Comparison of ENCODE assay signal across 9 mouse cellular contexts in the genomic region with DNA sequence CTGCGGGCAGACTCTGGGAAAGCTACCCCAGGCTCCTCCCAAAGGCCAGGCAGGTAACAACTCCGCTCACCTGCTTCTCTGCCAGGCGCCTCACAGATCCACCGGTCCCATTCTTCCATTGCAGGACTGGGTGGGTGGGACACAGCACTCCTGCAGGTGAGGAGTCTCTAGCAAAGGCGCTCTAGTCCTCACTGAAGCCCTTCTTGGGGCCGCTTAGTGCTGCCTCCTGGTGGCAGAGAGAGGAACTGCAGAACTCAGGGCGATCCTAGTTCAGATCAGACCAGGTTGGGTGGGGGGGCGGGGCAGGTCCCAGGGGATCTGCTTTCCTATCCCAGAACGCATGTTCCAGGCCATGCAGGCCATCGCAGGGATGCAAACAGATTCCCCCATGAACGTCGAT. TPM values are rescaled to one million over a fixed set of nuclear protein-coding genes. Genes with fewer than 3 reads are reported as not detected.
A peak's percentile ranks its signal among the peaks of the same experiment; 100 is the strongest.
DNase-seq lines count a peak whose midpoint lies in the region; ATAC-seq and TF ChIP-seq lines count a peak whose summit lies in the region.
"Had no signal": no experiment of that assay in that cellular context is flagged by ENCODE, and none has a peak within 500 bp of the region (broad histone marks: within the 10 kb centered on the region; RNA-seq: fewer than 3 reads in every experiment).

No protein-coding gene starts in this region.

- no peaks in the 10 kb centered on the region for H3K4me1 ChIP-seq in intestine, postnatal 0 days (replicated peaks; ENCODE audit: control insufficient read depth, insufficient read depth, low read length)
- H3K4me1 ChIP-seq in liver, embryonic 12.5 days, result peaks cover 9% of the 10 kb centered on the region; the same call in 1 of the 2 replicates

- no peaks in the 10 kb centered on the region for H3K9me3 ChIP-seq in intestine, postnatal 0 days (ENCODE audit: control insufficient read depth)
- H3K9me3 ChIP-seq in liver, embryonic 12.5 days (replicated peaks), result no peaks in the 10 kb centered on the region

- peak; percentile 84 for TF ChIP-seq CTCF in intestine, postnatal 0 days (IDR thresholded peaks at IDR 0.05; ENCODE audit: low read depth)

- H3K36me3 ChIP-seq in intestine, postnatal 0 days (ENCODE audit: control insufficient read depth, insufficient read depth), result no peaks in the 10 kb centered on the region
- H3K36me3 ChIP-seq in liver, embryonic 12.5 days, result no peaks in the 10 kb centered on the region

- H3K27ac ChIP-seq in intestine, postnatal 0 days (ENCODE audit: low read depth, low read length), result no peak overlapping the region
- H3K27ac ChIP-seq in liver, embryonic 12.5 days, result no peak overlapping the region

- H3K4me2 ChIP-seq in intestine, postnatal 0 days (replicated peaks; ENCODE audit: low read depth), result no peak overlapping the region
- peak overlapping the region; percentile 13; the same call in 1 of the 2 replicates for H3K4me2 ChIP-seq in liver, embryonic 12.5 days

- no peak overlapping the region for H3K9ac ChIP-seq in intestine, postnatal 0 days (ENCODE audit: low read depth, low read length)
- H3K9ac ChIP-seq in liver, embryonic 12.5 days, result no peak overlapping the region

- no peak overlapping the region for H3K4me3 ChIP-seq in intestine, postnatal 0 days (ENCODE audit: low read depth, low read length)
- no peak overlapping the region for H3K4me3 ChIP-seq in liver, embryonic 12.5 days

- ATAC-seq in intestine, postnatal 0 days, result peak; percentile 56
- ATAC-seq in liver, embryonic 12.5 days, result peak; percentile 34; the same call in 1 of the 2 replicates
- ATAC-seq in neutrophil, adult 5-6 weeks (ENCODE audit: extremely low read depth, insufficient number of reproducible peaks, low FRiP score, poor library complexity, severe bottlenecking), result peak; percentile 53

- WGBS in intestine, postnatal 0 days, result 17% methylated on average over 12 of the region's 12 CpGs
- 6% methylated on average over 12 of the region's 12 CpGs for WGBS in liver, embryonic 12.5 days (ENCODE audit: insufficient replicate concordance)

- H3K27me3 ChIP-seq in intestine, postnatal 0 days (replicated peaks; ENCODE audit: control insufficient read depth, insufficient read depth, low read length), result no peaks in the 10 kb centered on the region
- peaks cover 31% of the 10 kb centered on the region for H3K27me3 ChIP-seq in liver, embryonic 12.5 days (replicated peaks)

- peak; percentile 52 for DNase-seq in right cerebral cortex, adult 18-20 months
- DNase-seq in right cerebral cortex, postnatal 36 days (ENCODE audit: low spot score in 2 of 2), result no peak
- peak; percentile 76 to 81 for DNase-seq in cerebellum, adult 18-20 months
- peak; percentile 71 for DNase-seq in gastrocnemius, adult 18-20 months (ENCODE audit: low spot score)
- DNase-seq in thymus, postnatal 0 days (ENCODE audit: low spot score), result peak; percentile 81

RNA-seq across cellular contexts. Expression of gene Bpi, which starts 0.9 kb away (rescaled TPM):
- total RNA-seq in gastrocnemius, adult 18-20 months (2021), result not detected
- polyA plus RNA-seq in intestine, postnatal 0 days (2015; fragmentation: Nextera tagmentation; extraction: Ambion mirVana), result not detected in 2 replicates
- polyA plus RNA-seq in liver, embryonic 12.5 days (2016; fragmentation: Nextera tagmentation; extraction: Ambion mirVana), result not detected in 2 replicates
- not detected in 2 replicates for total RNA-seq in neutrophil, adult 5-6 weeks (2017)
- 0.08 TPM in 1 of 2 replicates, not detected in the other for polyA plus RNA-seq in thymus, postnatal 0 days (2015; fragmentation: Nextera tagmentation; extraction: Ambion mirVana)
- polyA plus RNA-seq: frontal cortex, adult 2 months had no signal

RNA-seq across cellular contexts. Expression of gene D630003M21Rik, which starts 29.8 kb away (rescaled TPM):
- total RNA-seq in gastrocnemius, adult 18-20 months (2021), result 1 to 10 TPM; 1.2 to 1.7 TPM
- polyA plus RNA-seq in intestine, postnatal 0 days (2015; fragmentation: Nextera tagmentation; extraction: Ambion mirVana), result 0.76 and 0.82 TPM in 2 replicates
- polyA plus RNA-seq in liver, embryonic 12.5 days (2016; fragmentation: Nextera tagmentation; extraction: Ambion mirVana), result 0.31 and 0.39 TPM in 2 replicates
- not detected in 2 replicates for total RNA-seq in neutrophil, adult 5-6 weeks (2017)
- polyA plus RNA-seq in thymus, postnatal 0 days (2015; fragmentation: Nextera tagmentation; extraction: Ambion mirVana), result 0.35 and 0.47 TPM in 2 replicates

RNA-seq across cellular contexts. Expression of gene Lbp, which starts 47.5 kb away (rescaled TPM):
- 1 to 10 TPM; 5.7 to 6.0 TPM for total RNA-seq in gastrocnemius, adult 18-20 months (2021)
- 4.9 and 6.2 TPM in 2 replicates for polyA plus RNA-seq in intestine, postnatal 0 days (2015; fragmentation: Nextera tagmentation; extraction: Ambion mirVana)
- polyA plus RNA-seq in liver, embryonic 12.5 days (2016; fragmentation: Nextera tagmentation; extraction: Ambion mirVana), result 12.9 and 14.4 TPM in 2 replicates
- 1.2 and 2.6 TPM in 2 replicates for total RNA-seq in neutrophil, adult 5-6 weeks (2017)
- 3.2 and 4.9 TPM in 2 replicates for polyA plus RNA-seq in thymus, postnatal 0 days (2015; fragmentation: Nextera tagmentation; extraction: Ambion mirVana)

Comparison
In these comparisons a context has a peak if more than half of its experiments do, and no peak if none do; other contexts are left out.
1. DNase-seq: peak in right cerebral cortex, adult 18-20 months (single experiment), cerebellum, adult 18-20 months (2 of 2), gastrocnemius, adult 18-20 months (single experiment) and thymus, postnatal 0 days (single experiment); none in right cerebral cortex, postnatal 36 days (0 of 2).
2. Peak in every context shown above with its lines, with median percentiles within 50 percentile points of each other: ATAC-seq.